In the genomic region with DNA sequence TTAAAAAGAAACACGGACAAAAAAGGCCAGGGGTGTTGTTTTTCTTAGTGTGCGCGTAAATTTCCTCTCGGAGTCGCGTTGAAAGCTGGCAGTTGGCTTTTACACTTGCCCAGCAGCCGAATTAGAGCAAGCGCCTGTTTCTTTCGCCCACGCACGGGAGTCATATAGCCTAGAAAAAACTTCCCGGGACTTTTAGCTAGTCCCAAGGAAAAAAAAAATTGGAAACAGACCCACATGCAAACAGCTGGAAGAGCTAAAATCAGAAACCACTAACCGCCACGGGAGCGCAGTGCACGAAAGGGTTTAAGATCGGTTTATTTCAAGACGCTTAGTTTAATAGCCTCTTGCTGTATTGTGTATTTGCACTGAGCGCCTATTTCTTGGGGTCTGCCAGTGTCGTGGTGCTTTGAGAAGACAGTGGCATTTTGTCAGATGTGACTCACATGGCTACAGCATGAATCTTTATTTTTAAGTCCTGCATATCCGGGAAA, we compare ENCODE assay signal across 8 mouse cellular contexts. TPM values are rescaled to one million over a fixed set of nuclear protein-coding genes. Genes with fewer than 3 reads are reported as not detected.
A peak's percentile ranks its signal among the peaks of the same experiment; 100 is the strongest.
DNase-seq lines count a peak whose midpoint lies in the region; ATAC-seq and TF ChIP-seq lines count a peak whose summit lies in the region.

No protein-coding gene starts in this region.

- TF ChIP-seq CTCF in thymus, adult 2 months (IDR thresholded peaks at IDR 0.05; ENCODE audit: borderline replicate concordance, control insufficient read depth, extremely low read depth, insufficient read depth, low read length, poor library complexity) = no peak

- H3K4me2 ChIP-seq in kidney, embryonic 14.5 days (replicated peaks; ENCODE audit: low read depth, low read length) = peak overlapping the region; percentile 97
- H3K4me2 ChIP-seq in heart, embryonic 16.5 days (ENCODE audit: low read depth, low read length) = peak overlapping the region; percentile 99

- no peaks in the 10 kb centered on the region for H3K9me3 ChIP-seq in kidney, embryonic 14.5 days (ENCODE audit: control insufficient read depth, low read length)
- H3K9me3 ChIP-seq in heart, embryonic 16.5 days (replicated peaks; ENCODE audit: control insufficient read depth, low read length) = no peaks in the 10 kb centered on the region

- no peak for DNase-seq in kidney, postnatal 36 days
- DNase-seq in left cerebral cortex, postnatal 10 days (ENCODE audit: extremely low spot score in 1 of 2, low spot score in 2 of 2) = peak; percentile 18 to 37
- peak; percentile 25 for DNase-seq in neural tube, embryonic 10.5 days (ENCODE audit: extremely low spot score, low spot score)
- no peak for DNase-seq in cerebellum, postnatal 36 days
- no peak for DNase-seq in thymus, adult 2 months

- ATAC-seq in kidney, embryonic 14.5 days (ENCODE audit: low FRiP score, low TSS enrichment) = no peak
- no peak for ATAC-seq in heart, embryonic 16.5 days (replicated peaks; ENCODE audit: extremely low read depth, insufficient read depth, low FRiP score)

- H3K27ac ChIP-seq in kidney, embryonic 14.5 days (ENCODE audit: low read depth, low read length) = no peak overlapping the region
- no peak overlapping the region for H3K27ac ChIP-seq in brown adipose tissue, adult 24 weeks (replicated peaks; ENCODE audit: low read depth, low read length)
- no peak overlapping the region for H3K27ac ChIP-seq in heart, embryonic 16.5 days (ENCODE audit: low read length)
- H3K27ac ChIP-seq in thymus, adult 2 months (ENCODE audit: control insufficient read depth, insufficient read depth, low read length) = no peak overlapping the region

- H3K4me1 ChIP-seq in kidney, embryonic 14.5 days (ENCODE audit: control insufficient read depth, insufficient read depth, low read length) = no peaks in the 10 kb centered on the region
- no peaks in the 10 kb centered on the region for H3K4me1 ChIP-seq in brown adipose tissue, adult 24 weeks (ENCODE audit: control insufficient read depth, insufficient read depth, insufficient read length, low read length)
- peaks cover 4% of the 10 kb centered on the region; the same call in 1 of the 2 replicates for H3K4me1 ChIP-seq in heart, embryonic 16.5 days (ENCODE audit: control insufficient read depth, insufficient read depth, low read length)
- peaks cover 10% of the 10 kb centered on the region for H3K4me1 ChIP-seq in thymus, adult 2 months (replicated peaks; ENCODE audit: control insufficient read depth, insufficient read depth, low read length)

- peak overlapping the region; percentile 69; the same call in 1 of the 2 replicates for H3K9ac ChIP-seq in kidney, embryonic 14.5 days (ENCODE audit: low read depth, low read length)
- peak overlapping the region; percentile 79 for H3K9ac ChIP-seq in heart, embryonic 16.5 days (ENCODE audit: low read length)

- H3K36me3 ChIP-seq in kidney, embryonic 14.5 days (ENCODE audit: control insufficient read depth, insufficient read depth, low read length) = no peaks in the 10 kb centered on the region
- H3K36me3 ChIP-seq in heart, embryonic 16.5 days (ENCODE audit: control insufficient read depth, insufficient read depth) = peaks cover 3% of the 10 kb centered on the region; the same call in 1 of the 2 replicates
- no peaks in the 10 kb centered on the region for H3K36me3 ChIP-seq in thymus, adult 2 months (ENCODE audit: control insufficient read depth, insufficient read depth, low read length)

- intact Hi-C loops in left cerebral cortex, postnatal 10 days (cut with DNase I) = loop anchor here (5.0 to 10.0 kb wide), 3 partner anchors 137 to 598 kb away; no protein-coding TSS in a partner anchor

- no peak for TF ChIP-seq POLR2A in thymus, adult 2 months (IDR thresholded peaks at IDR 0.05; ENCODE audit: control insufficient read depth, extremely low read depth, insufficient read depth, low read length, poor library complexity)

- WGBS in kidney, embryonic 14.5 days = 2% methylated on average over 21 of the region's 21 CpGs
- 9% methylated on average over 21 of the region's 21 CpGs for WGBS in heart, embryonic 16.5 days
- 3% methylated on average over 21 of the region's 21 CpGs for WGBS in thymus, adult 2 months

- peaks cover 6% of the 10 kb centered on the region; the same call in 1 of the 2 replicates for H3K27me3 ChIP-seq in kidney, embryonic 14.5 days (ENCODE audit: control insufficient read depth, insufficient read depth, low read length)
- H3K27me3 ChIP-seq in heart, embryonic 16.5 days (ENCODE audit: control insufficient read depth, insufficient read depth, low read length) = peaks cover 7% of the 10 kb centered on the region
- peaks cover 10% of the 10 kb centered on the region; the same call in 1 of the 2 replicates for H3K27me3 ChIP-seq in thymus, adult 2 months (ENCODE audit: control insufficient read depth, insufficient read depth, low read length)

- peak overlapping the region; percentile 71 for H3K4me3 ChIP-seq in kidney, embryonic 14.5 days (ENCODE audit: low read length)
- peak overlapping the region; percentile 56 for H3K4me3 ChIP-seq in brown adipose tissue, adult 24 weeks (ENCODE audit: insufficient read depth, low read depth, low read length)
- H3K4me3 ChIP-seq in heart, embryonic 16.5 days (ENCODE audit: low read length) = peak overlapping the region; percentile 81
- H3K4me3 ChIP-seq in thymus, adult 2 months (ENCODE audit: control insufficient read depth, insufficient read depth, low read length) = no peak overlapping the region

RNA-seq across cellular contexts. Expression of a gene that starts 1.3 kb away (rescaled TPM):
- polyA plus RNA-seq in kidney, embryonic 14.5 days (2014; fragmentation: Nextera tagmentation; extraction: Ambion mirVana) = 10.3 and 10.7 TPM in 2 replicates
- 0.46 TPM in 1 of 2 replicates, not detected in the other for polyA plus RNA-seq in brown adipose tissue, adult 24 weeks (2012; ENCODE audit: insufficient read depth, insufficient read length, missing spikeins)
- 2.7 and 5.0 TPM in 2 replicates for polyA plus RNA-seq in heart, embryonic 16.5 days (2015; fragmentation: Nextera tagmentation; extraction: Ambion mirVana)
- total RNA-seq in left cerebral cortex, postnatal 10 days (2021) = 10 to 100 TPM; 15.6 to 17.3 TPM
- polyA plus RNA-seq in thymus, adult 2 months (2012; rRNA removed) = 2.2 and 2.8 TPM in 2 replicates

Comparison
In these comparisons a context has a peak if more than half of its experiments do, and no peak if none do; other contexts are left out.
1. DNase-seq: peak in left cerebral cortex, postnatal 10 days (2 of 2) and neural tube, embryonic 10.5 days (single experiment); none in kidney, postnatal 36 days (0 of 2), cerebellum, postnatal 36 days (0 of 2) and thymus, adult 2 months (single experiment).